Mouse (Mus musculus) frontal cortex, adult 2 months (tissue): ENCODE measurements around the gene Fam3c. TPM values are rescaled to one million over a fixed set of nuclear protein-coding genes. Genes with fewer than 3 reads are reported as not detected.

Experiments used
- polyA plus RNA-seq: library from polyadenylated mRNA; depleted of rRNA; stranded (reverse); fragments of >200 nt; gene quantifications from 2 replicates; pipeline ENCODE4 v1.2.3, GENCODE M21; 2012; rRNA removed

The Fam3c gene
- polyA plus RNA-seq, 1 experiment = 51.6 TPM

Other genes starting within 250 kb of the Fam3c start
- 0.42 and 0.46 TPM in 2 replicates for gene Wnt16, start 68.0 kb downstream of the Fam3c start, polyA plus RNA-seq